Mouse (Mus musculus) cortical plate, adult 2 months (tissue): ENCODE measurements at regions not wholly inside any gene's neighbourhood (a gene's known extent, or its start where the extent isn't known, plus 50 kb on each side); places are given as distances from the start of the nearest gene placed in this dataset.

Experiments used
- H3K27ac ChIP-seq: fragments of 200-500 bp; 2 replicates; pipeline ENCODE4 v1.5.1; 2012; ENCODE audit warnings: low read length, control low read depth, inconsistent platforms; ENCODE audit not compliant: insufficient read depth
- H3K4me1 ChIP-seq: fragments of 200-500 bp; 2 replicates; pipeline ENCODE4 v1.6.1; 2011; ENCODE audit warnings: low read length; ENCODE audit not compliant: control insufficient read depth, insufficient read depth
- H3K4me3 ChIP-seq: fragments of 200-500 bp; 2 replicates; pipeline ENCODE4 v1.5.1; 2011; ENCODE audit warnings: mild to moderate bottlenecking, low read length, control low read depth; ENCODE audit not compliant: insufficient read depth
- CTCF ChIP-seq: fragments of 200-500 bp; IDR thresholded peaks from 2 replicates; pipeline ENCODE4 v1.5.1; 2011; ENCODE audit warnings: mild to moderate bottlenecking, control low read depth, low read length; ENCODE audit not compliant: insufficient read depth; ENCODE audit errors: extremely low read depth
- POLR2A ChIP-seq: fragments of 200-500 bp; IDR thresholded peaks from 2 replicates; pipeline ENCODE4 v1.6.1; 2011; ENCODE audit warnings: mild to moderate bottlenecking, low read length, control low read depth; ENCODE audit not compliant: insufficient read depth; ENCODE audit errors: extremely low read depth

DNA sequence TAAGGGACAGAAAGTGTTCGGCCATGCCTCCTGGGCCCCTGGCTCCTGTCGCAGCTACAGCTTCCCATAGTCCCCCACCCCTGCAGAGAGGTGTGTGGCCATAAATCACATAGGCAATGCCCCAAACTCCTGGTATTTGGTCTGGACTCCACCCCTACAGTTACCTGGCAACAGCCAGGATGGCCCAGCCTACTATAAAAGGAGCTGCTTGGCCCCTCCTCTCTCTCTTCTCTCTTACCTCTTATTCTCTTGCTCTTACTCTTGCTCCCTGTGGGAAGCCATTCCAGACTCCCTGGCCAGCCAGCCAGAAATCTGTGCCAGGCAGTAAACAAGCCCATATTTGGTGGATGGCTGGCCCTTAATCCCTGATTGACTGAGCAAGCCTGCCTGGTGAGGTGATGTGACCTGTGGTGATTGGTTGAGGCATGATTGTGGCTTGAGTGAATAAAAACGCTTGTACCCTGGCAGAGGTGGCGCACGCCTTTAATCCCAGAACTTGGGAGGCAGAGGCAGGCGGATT is 56.4 kb upstream of the Nap1l1 start:
- no peak overlapping the region for H3K27ac ChIP-seq
- TF ChIP-seq CTCF (no peak), POLR2A (no peak)
- H3K4me1 ChIP-seq: peaks cover 11% of the 10 kb centered on the region
- H3K4me3 ChIP-seq: no peak overlapping the region

- Histone ChIP-seq H3K4me1 (peaks cover 14% of the 10 kb centered on the region), H3K4me3 (no peak overlapping the region; the same call in 1 of the 2 replicates), H3K27ac (peak overlapping the region; percentile 69; the same call in 1 of the 2 replicates)
- TF ChIP-seq POLR2A: no peak
- no peak for TF ChIP-seq CTCF
Measured at GRCm38 (mm10) chr10:111419375-111420194, 53.4 kb upstream of the Nap1l1 start.

DNA sequence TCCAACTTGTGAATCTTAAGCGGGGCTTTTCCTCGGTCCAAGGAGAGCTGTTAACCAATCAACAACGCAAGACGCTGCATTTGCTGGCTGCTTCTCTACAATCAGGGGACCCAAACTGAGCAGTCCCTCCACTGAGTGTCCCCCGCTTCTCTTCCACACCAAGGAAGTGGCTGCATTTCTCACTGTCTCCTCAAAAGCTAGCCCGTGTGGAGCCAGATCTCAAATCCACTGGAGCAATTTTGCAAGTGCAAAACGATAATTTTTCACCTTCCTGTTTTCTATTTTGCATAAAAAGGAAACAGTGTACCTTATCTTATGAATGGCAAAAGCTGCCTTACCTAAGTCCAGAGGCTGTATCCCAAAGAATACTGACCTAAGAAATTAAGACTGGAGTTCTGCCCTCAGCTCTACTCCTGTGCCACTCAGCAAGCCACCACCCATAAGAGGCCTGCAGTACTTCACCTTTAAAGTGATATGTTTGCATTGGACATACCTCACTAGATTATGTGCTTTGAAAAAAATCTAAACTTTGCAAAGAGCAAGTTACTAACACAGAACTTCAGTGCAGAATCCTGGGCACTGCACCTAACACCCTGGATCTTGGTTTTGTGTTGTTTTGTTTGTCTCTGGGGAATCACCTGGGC is 52.7 kb upstream of the Nap1l1 start:
- Histone ChIP-seq H3K27ac (no peak overlapping the region), H3K4me3 (no peak overlapping the region), H3K4me1 (peaks cover 14% of the 10 kb centered on the region)
- TF ChIP-seq CTCF (no peak), POLR2A (no peak)

GRCm38 (mm10) chr10:111422057-111422456 is 51.0 kb upstream of the Nap1l1 start:
- Histone ChIP-seq H3K4me3 (no peak overlapping the region), H3K4me1 (peaks cover 14% of the 10 kb centered on the region), H3K27ac (no peak overlapping the region)
- no peak for TF ChIP-seq CTCF
- TF ChIP-seq POLR2A: no peak

DNA sequence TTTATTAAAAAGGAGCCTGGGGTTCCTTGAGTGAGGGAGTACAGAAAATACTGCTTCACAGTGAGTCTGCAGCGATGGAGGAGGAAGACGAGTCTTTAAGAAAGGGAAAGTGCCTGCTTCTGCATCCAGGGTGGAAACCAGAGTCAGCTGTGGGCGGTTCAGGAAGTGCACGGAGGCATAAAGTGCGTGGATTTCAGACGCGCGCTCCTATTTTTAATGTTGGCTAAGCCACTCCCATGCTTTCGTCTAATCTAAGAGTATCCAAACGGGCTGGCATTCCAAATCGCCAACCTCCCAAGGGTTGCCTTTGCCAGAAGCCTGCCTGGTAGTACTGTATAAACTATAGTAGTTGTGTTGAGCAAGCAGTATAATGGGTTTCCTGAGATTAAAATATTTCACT is 50.4 kb upstream of the Nap1l1 start:
- Histone ChIP-seq H3K4me1 (peaks cover 14% of the 10 kb centered on the region), H3K4me3 (no peak overlapping the region), H3K27ac (no peak overlapping the region)
- TF ChIP-seq CTCF (no peak), POLR2A (no peak)
